Mouse (Mus musculus): ENCODE results near the gene Cacng6. TPM values are rescaled to one million over a fixed set of nuclear protein-coding genes. Genes with fewer than 3 reads are reported as not detected.
"Not testable (repeated sequence)": the region's sequence is repeated elsewhere in the genome, so short reads cannot be mapped to it uniquely, and the experiment has no call there.

Gene Cacng6
- total RNA-seq (2015) (not detected in 2 replicates), total RNA-seq (2017) (not detected in 2 replicates)

DNA sequence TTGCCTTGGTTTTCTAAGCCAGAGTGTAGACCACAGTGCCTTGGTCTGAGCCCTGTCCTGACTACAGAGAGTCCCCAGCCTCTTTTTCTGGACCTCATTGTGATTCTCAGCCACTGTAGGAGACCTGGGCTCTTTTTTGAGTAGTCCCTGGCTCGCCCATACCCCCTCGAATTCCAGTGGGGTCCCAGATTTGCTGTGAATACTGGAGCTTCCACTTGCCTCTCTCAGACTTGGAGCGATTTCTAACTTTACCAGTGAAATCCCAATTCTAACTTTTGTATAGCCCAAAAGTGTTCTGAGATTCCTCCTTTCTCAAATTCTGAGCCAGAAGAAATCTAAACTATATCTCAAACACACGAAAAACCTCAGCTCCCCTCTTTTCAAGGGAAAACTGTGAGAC, at the start of gene Cacng6:
Gene Cacng6, plus strand, starts transcription at position 301 of the 400 bp plus-strand sequence.
- no peak for ATAC-seq (ENCODE audit: poor library complexity, severe bottlenecking)

DNA sequence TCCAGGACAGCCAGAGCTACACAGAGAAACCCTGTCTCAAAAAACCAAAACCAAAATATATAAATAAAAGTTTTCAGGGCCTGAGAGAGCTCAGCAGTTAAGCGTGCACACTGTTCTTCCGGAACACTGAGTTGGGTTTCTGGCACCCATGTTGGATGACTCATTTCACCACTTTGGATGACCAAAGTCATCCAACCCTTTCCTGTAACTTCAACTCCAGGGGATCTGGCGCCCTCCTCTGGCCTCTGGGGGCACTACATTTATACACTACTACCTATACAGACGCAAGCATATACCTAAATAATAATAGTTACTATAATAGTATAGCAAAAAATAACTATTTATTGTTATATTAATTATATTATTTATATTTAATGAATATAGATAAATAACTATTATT, 47.2 kb upstream of the Cacng6 start:
- no peak; the same call in 1 of the 2 replicates for ATAC-seq (ENCODE audit: poor library complexity, severe bottlenecking)

DNA sequence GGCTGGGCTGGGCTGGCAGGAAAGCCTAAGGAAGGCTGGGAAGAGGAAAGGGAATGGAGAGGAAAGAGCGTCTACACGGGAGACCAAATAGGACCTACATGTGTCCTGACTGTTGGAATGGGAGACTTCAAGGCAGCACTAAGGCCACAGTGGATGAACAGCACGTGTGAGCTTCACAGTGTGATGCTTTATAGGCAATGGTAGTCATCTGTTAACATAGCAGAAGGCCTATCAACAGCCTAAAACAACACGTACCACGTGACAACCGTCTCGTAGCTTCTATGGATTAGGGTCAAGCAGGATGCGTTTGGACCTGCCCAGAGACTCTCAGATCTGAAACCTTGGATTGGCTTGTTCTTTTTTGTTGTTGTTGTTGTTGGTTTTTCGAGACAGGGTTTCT, 41.9 kb upstream of the Cacng6 start:
- no peak for ATAC-seq (ENCODE audit: poor library complexity, severe bottlenecking)

DNA sequence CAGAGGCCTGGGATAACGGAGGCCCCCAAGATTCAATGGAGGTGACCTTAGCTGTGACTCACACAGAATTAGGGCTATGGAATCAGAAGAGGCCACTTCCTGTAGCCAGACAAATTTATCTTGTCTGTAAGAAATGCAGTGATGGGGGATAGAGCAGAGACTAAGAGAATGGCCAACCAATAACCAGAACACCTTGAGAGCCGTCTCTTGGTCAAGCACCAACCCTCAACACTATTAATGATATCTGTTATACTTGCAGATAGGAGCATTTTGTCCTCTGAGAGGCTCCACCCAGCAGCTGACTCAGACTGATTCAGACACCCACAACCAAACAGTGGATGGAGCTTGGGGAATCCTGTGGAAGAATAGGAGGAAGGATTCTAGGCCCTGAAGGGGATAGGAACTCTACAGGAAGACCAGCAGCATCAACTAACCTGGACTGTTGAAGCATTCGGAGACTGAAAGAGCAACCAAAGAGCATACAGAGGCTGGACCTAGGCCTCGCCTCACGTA, 39.1 kb upstream of the Cacng6 start:
- ATAC-seq (ENCODE audit: poor library complexity, severe bottlenecking) = no peak

DNA sequence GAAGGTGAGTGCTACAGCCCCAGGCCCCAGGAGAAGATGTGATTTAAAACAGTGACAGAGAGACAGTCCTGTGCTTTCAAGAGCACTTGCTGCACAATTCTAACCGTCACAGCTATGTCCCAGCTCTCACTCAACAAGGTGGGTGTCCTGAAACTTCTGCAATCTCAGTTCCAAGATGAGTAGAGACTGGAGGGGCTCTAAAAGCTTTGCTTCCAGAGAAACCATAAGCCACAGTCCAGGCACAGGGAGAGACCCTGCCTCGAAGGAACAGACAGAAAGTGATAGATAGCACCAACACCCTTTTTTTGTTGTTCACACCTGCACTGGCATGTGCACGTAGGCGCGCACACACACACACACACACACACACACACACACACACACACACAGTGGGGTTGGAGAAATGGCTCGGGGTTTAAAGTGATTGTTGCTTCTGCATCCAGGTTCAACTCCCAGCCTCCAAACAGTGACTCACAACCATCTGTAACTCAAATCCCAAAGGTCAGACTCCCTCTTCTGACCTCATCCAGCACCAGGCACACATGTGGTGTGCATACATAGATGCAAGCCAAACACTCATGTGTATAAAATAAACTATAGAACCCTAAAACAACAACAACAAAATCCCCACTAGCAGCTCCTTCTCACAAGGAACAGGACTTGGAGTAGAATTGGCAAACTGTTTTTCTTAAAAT, 37.8 kb upstream of the Cacng6 start:
- ATAC-seq (ENCODE audit: poor library complexity, severe bottlenecking) = no peak

DNA sequence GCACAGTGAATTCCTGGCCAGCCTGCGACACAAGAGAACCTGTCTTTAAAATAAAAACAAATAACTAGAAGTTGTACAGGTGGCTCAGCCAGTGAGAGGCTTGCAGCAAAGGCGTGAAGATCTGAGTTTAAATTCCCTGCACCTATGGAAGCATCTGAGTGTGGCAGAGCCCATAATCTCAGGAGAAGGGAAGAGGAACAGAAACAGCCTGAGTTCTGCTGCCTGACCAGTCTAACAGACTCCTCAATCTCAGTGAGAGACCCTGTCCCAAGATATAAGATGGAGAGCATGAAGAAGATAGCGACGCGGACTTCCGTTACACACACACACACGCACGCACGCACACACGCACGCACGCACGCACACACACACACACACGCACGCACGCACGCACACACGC, 36.2 kb upstream of the Cacng6 start:
- no peak for ATAC-seq (ENCODE audit: poor library complexity, severe bottlenecking)

DNA sequence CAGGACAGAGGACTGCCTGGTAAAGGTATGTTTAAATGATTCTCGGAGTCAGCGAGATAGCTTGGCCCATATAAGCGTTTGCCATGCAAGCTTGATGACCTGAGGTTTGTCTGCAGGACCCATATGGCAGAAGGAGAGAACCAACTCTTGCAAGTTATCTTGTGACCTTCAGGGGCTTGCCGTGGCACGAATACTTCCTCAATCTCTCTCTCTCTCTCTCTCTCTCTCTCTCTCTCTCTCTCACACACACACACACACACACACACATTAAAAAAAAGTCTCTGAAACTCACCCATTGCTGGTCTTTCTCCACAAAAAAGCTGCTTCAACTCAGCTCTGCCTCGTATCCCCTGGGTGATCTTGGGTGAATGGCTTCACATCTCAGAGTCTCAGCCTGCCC, 35.1 kb upstream of the Cacng6 start:
- ATAC-seq (ENCODE audit: poor library complexity, severe bottlenecking) = no peak

DNA sequence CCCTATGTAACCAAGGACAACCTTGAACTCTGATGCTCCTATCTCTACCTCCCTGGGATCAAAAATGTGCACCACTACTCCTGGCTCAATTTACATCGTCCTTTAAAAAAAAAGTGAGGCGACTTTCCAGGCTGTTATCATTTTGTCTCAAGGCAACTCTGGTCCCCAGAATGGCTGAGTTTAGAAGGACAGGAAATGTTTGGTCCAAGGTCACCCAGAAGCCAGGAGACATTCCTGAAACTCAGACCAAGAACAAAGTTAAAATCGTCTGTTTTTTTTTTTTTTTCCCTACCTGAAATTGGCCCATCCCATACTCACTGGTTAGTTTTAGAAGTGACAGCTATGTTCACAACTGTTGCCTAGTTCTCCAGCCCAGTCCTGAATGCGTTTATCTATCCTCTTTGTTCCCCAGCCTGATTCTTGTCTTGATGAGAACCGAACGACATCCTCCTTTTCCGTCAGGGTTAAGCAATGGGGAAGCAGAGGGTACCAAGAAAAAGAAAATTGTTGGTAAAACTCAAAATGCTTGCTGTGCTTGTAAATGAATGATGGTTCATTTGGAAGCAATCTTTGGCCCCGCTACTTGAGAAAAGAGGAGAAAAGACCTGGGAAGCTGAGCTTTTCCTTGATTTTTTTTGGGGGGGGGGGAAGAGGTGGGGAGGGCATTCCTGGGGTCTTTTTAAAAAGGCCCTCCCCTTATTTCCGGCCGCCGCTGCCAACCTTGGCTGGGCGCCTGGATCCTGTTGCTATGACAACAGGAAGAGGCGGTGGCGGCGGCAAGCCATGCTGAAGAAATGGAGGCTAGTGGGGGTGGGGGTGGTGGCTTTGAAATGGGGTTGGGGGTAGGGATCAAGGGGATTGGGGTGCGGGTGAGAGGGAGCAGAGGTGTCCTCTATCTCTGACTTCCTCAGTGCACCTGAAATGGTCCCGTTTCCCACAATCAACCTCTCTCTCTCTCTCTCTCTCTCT, 34.3 kb upstream of the Cacng6 start:
- no peak for ATAC-seq (ENCODE audit: poor library complexity, severe bottlenecking)

DNA sequence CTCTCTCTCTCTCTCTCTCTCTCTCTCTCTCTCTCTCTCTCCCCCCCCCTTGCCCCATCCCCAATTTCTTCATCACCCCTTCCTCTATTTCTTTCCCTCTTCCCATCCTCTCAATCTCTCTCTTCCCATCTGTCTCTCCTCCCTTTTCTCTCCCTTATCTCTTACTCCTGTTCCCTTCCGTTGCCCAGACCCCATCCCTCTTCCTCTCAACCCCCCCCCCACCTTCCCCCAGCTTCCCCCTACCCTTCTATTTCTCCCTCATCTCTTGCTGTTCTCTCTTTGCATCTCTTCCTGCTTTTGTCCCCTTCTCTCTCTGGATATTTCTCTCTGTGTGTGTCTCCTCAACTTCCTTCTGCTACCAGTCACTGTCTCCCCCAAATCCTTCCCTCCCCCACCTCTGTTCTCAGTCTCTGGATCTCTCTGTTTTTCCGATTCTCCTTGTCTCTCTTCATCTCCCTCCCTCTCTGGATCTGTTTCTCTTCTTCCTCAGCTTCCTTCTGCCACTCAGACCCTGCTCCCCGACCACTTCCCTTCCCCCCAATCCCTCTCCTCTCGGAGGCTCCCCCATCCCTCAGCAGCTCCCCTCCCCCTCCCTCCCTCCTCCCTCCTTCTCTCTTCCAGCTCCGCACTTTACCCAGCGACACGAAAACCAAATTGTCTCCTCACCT, 33.4 kb upstream of the Cacng6 start, which contains the start of gene Cacng8:
Gene Cacng8, plus strand, starts transcription at position 271 of the 668 bp plus-strand sequence.
- no peak for ATAC-seq (ENCODE audit: poor library complexity, severe bottlenecking)

DNA sequence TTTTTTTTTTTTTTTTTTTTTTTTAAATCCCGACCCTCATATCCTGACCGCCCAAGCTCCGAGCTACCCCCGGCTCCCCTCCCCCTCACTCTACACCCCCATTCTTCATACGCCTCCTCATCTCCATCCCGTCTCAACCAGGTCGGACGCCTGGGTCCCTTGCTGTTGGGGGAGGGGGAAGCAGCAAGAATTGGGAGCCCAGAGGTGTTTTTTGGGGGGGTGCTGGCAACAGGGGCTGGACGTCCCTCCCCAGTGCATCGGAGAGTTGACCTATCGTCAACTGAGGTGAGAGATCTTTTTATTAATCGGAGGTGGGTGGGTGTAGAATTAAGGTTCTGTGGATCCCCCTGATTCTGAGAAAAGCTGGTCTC, 32.9 kb upstream of the Cacng6 start:
- no peak for ATAC-seq (ENCODE audit: poor library complexity, severe bottlenecking)

DNA sequence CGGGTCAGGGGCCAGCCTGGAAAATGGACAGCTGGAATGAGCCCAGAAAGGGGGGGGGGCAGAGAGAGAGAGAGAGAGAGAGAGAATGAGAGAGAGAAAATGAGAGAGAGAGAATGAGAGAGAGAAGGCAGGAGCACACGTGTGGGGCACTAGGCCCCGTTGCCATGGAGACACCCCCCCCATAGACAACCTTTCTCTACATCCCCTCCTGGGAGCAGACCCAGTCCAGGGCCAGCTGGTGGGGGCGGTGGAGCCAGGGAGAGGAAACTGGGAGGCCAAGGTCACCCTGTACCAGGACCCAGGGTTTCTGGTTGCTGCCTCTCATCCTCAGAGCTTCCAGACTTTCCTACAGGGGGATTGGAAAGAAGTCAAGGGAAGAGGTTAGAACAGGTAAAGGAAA, 32.2 kb upstream of the Cacng6 start:
- no peak for ATAC-seq (ENCODE audit: poor library complexity, severe bottlenecking)

DNA sequence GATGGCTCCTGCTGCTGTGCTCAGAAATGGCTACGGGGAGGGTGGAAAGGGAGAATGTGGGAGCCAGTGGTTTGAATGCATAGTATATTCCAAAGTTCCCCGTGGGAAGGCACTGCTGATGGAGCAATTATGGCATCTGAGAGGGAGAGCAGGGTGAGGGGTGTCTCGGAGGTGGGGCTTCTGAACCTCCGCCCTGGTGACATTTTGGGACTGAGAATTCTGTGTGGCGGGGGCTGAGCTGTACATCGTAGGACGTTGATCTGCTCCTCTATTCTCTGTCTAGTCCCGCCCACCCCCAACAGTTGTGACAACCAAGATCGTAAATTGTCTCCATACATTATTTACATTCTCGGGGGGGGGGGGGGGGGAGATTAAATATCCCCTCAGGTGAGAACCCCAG, 26.6 kb upstream of the Cacng6 start:
- ATAC-seq (ENCODE audit: poor library complexity, severe bottlenecking) = no peak

DNA sequence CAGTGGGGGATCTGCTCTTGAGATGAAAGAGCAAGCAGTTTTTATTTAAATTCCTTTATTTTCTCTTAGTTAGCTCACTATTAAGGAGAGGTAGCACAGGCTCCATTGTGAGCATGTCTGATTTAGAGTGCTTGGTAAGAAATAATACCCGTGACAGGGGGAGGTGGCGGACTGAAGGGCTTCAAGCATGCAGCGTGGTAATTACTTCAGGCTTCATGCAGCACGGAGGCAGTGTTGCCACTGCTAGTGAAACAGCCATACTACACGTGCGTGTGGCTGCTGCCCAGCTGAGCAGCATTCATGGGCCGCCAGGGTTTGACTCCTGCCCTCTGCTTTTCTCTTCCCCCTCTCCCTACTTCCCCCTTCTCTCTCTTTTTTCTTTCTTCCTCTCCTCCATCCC, 26.2 kb upstream of the Cacng6 start:
- ATAC-seq (ENCODE audit: poor library complexity, severe bottlenecking) = no peak

DNA sequence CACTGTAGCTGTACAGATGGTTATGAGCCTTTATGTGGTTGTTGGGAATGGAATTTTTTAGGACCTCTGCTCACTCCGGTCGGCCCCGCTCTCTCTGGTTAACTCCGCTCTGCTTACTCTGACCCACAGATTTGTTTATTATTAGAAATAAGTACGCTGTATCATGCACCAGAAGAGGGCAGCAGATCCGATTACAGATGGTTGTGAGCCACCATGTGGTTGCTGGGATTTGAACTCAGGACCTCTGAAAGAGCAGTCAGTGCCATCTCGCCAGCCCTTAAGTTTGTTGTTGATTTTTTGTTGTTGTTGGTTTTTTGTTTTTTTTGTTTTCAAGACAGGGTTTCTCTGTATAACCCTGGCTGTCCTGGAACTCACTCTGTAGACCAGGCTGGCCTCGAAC, 25.6 kb upstream of the Cacng6 start:
- not testable (repeated sequence) for ATAC-seq (ENCODE audit: poor library complexity, severe bottlenecking)

DNA sequence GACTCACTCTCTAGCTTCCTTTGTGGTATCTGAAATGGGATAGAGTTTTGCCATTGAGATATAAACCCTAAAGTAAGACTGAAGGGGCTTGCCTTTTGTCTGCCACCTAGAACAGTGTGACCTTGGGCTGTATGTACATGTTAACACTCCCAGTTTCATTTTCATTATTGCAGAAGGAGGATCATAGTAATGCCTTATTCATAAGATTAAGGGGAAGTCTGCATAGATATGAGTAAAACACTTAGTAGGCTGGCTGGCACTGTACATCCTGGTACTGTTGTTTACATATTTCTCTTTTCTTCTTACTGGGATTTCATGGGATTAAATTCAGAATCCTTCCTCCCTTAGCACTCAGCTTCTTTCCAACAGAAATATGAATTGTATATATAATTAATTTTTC, 24.1 kb upstream of the Cacng6 start:
- peak; percentile 51; the same call in 1 of the 2 replicates for ATAC-seq (ENCODE audit: poor library complexity, severe bottlenecking)

DNA sequence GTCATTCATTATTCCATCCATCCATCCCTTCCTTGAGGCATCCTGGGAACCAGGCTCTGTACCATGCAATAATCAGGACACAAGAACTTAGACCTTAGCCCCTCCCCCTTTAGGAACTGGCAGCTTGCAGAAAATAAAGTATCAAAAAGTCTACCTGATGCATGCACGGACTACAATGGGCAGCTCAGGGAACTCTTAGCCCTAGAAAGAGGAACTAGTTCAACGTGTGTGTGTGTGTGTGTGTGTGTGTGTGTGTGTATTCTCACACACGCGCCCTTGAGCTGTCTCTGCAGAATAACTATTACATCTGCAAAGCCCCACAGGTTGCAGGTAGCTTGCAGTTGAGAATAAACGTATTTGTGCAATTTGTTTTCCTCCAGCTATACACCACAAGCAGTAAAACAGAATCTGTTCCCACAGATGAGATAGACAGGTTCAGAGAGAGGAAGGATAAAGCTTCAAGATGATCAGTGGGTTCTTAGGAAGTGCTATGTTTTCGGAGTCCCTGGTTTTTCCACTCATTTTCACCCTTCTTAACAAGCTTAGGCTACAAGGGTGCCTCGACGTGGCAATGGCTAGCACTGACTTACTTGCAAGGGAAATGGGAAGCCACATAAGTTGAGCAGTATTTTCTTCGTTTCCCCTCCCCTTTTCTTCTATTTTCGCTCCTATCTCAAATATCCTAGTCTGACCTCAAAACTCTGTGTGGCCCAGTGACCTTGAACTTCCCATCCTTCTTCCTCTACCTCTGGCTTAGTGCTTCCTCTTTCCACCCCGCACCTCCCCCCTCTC, 14.1 kb upstream of the Cacng6 start:
- peak; percentile 41 for ATAC-seq (ENCODE audit: poor library complexity, severe bottlenecking)

DNA sequence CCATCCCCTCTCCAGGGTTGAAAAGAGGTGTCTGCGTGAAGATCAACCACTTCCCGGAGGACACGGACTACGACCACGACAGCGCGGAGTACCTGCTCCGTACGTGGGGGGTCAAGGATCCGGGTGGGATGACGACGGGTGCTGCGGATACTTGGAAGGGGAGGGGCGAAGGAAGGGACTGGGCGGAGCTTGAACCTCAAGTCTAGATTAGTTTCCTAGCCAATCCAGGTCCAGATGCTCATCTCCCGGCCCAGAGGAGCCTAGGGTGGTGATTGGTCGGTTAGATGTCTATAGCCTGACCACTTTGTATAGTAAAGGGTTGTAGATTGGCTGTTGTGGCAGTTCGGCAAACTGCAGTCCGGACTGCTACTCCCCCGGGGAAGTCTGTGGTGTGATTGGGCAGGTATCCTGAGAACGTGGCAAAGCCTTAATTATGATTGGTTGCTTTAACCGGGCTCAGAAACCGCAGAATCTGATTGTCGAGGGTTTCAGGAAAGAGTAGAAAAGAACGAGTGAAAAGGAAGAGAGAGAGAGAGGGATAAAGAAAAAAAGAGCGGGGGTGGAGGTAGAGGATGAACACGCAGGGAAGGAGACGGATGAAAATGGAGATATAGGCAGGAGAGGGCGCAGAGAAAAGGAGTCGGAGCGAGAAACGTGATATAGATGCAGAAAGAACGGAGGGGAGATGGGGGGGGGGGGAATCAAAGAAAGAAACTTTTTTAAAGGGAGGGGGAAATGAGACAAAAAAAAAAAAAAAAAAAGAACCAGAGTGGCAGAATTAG, 12.6 kb upstream of the Cacng6 start:
- peak; percentile 36 for ATAC-seq (ENCODE audit: poor library complexity, severe bottlenecking)

DNA sequence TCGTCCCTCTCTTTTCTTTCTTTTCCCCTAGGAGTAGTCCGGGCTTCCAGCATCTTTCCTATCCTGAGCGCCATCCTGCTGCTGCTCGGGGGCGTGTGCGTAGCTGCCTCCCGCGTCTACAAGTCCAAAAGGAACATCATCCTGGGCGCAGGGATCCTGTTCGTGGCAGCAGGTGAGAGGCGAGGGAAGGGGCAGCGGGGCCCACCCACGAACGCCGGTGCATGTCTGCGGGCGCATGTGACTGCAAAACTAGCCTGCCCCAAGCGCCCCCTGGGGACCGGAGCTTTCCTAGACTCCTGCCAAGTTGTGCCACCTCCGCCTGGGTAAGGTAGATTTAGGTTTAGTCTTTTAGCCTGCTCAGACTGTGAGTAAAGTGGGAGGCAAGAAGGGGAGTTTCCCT, 12.0 kb upstream of the Cacng6 start:
- ATAC-seq (ENCODE audit: poor library complexity, severe bottlenecking) = 0 out of 2 replicates have a peak, but pooled peaks have one; percentile 17

DNA sequence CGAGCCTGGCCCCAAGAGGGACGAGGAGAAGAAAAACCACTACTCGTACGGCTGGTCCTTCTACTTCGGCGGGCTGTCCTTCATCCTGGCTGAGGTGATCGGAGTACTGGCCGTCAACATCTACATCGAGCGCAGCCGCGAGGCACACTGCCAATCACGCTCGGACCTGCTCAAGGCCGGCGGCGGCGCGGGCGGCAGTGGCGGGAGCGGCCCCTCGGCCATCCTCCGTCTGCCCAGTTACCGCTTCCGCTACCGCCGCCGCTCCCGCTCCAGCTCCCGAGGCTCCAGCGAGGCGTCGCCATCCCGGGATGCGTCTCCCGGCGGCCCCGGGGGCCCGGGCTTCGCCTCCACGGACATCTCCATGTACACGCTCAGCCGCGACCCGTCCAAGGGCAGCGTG, 9.1 kb upstream of the Cacng6 start:
- ATAC-seq (ENCODE audit: poor library complexity, severe bottlenecking) = 0 out of 2 replicates have a peak, but pooled peaks have one; percentile 11
